Mouse (Mus musculus): ENCODE results near the gene Gm17334. TPM values are rescaled to one million over a fixed set of nuclear protein-coding genes. Genes with fewer than 3 reads are reported as not detected.

Gm17334 gene
- 3.6 TPM for polyA plus RNA-seq (2017; shearing (Covaris generic))

GRCm38 (mm10) chr11:53773087-53773486 lies at the start of gene Gm17334:
Gm17334 (minus strand) TSS chr11:53773187.

GRCm38 (mm10) chr11:53769760-53770124 lies 3.2 kb downstream of the Gm17334 start, which contains the start of gene Irf1:
Irf1 (plus strand) TSS chr11:53770014.

Other genes with a start within 250 kb of the Gm17334 start
- 14.3 TPM for gene Kif3a, start 205.8 kb downstream of the Gm17334 start, polyA plus RNA-seq (2017; shearing (Covaris generic))
- 4.7 TPM for gene Il4, start 154.5 kb downstream of the Gm17334 start, polyA plus RNA-seq (2017; shearing (Covaris generic))
- gene Il13, start 138.5 kb downstream of the Gm17334 start, polyA plus RNA-seq (2017; shearing (Covaris generic)) = not detected
- 50.6 TPM for gene Rad50, start 65.9 kb downstream of the Gm17334 start, polyA plus RNA-seq (2017; shearing (Covaris generic))
- gene Il5, start 52.4 kb downstream of the Gm17334 start, polyA plus RNA-seq (2017; shearing (Covaris generic)) = not detected
- gene Irf1, start 3.2 kb downstream of the Gm17334 start, polyA plus RNA-seq (2017; shearing (Covaris generic)) = 464 TPM
- gene Gm12216, start 86.1 kb upstream of the Gm17334 start, polyA plus RNA-seq (2017; shearing (Covaris generic)) = 38.1 TPM
- gene Slc22a5, start 118.5 kb upstream of the Gm17334 start, polyA plus RNA-seq (2017; shearing (Covaris generic)) = 36.4 TPM
- gene Slc22a21, start 207.1 kb upstream of the Gm17334 start, polyA plus RNA-seq (2017; shearing (Covaris generic)) = 0.42 TPM

All from activated CD4-positive, CD25-positive, alpha-beta regulatory T cell, adult 9 weeks (primary cell).